Mouse (Mus musculus) 3134 (cell line): Measurements from ENCODE around the gene Plcg1.

Source experiments
- DNase-seq: peaks from one replicate; pipeline ENCODE4 v3.0.0-alpha.2; 2011; ENCODE audit warnings: low spot score; ENCODE audit not compliant: insufficient read length; ENCODE audit errors: extremely low read depth

Gene Plcg1

GRCm38 (mm10) chr2:160734331-160734730 lies 3.2 kb downstream of the Plcg1 start:
- no peak for DNase-seq

GRCm38 (mm10) chr2:160735706-160736310 lies 4.7 kb downstream of the Plcg1 start:
- no peak for DNase-seq

GRCm38 (mm10) chr2:160736466-160736865 lies 5.4 kb downstream of the Plcg1 start:
- no peak for DNase-seq

GRCm38 (mm10) chr2:160738354-160738753 lies 7.3 kb downstream of the Plcg1 start:
- DNase-seq = no peak

GRCm38 (mm10) chr2:160739647-160740356 lies 8.7 kb downstream of the Plcg1 start:
- no peak for DNase-seq

- DNase-seq = no peak
Observed at GRCm38 (mm10) chr2:160740521-160741156, 9.5 kb downstream of the Plcg1 start.

- DNase-seq = no peak
Observed at GRCm38 (mm10) chr2:160741580-160741979, 10.5 kb downstream of the Plcg1 start.

GRCm38 (mm10) chr2:160742161-160742609 lies 11.1 kb downstream of the Plcg1 start:
- no peak for DNase-seq

- DNase-seq = peak; percentile 25
Observed at GRCm38 (mm10) chr2:160744040-160744822, 13.1 kb downstream of the Plcg1 start.

GRCm38 (mm10) chr2:160744823-160745210 lies 13.7 kb downstream of the Plcg1 start:
- no peak for DNase-seq

GRCm38 (mm10) chr2:160745497-160745896 lies 14.4 kb downstream of the Plcg1 start:
- no peak for DNase-seq

GRCm38 (mm10) chr2:160746637-160747036 lies 15.5 kb downstream of the Plcg1 start:
- no peak for DNase-seq

- DNase-seq = no peak
Observed at GRCm38 (mm10) chr2:160747075-160747474, 16.0 kb downstream of the Plcg1 start.

GRCm38 (mm10) chr2:160756583-160757203 lies 25.6 kb downstream of the Plcg1 start:
- DNase-seq = no peak

GRCm38 (mm10) chr2:160760433-160761184 lies 29.5 kb downstream of the Plcg1 start:
- DNase-seq = peak; percentile 25

GRCm38 (mm10) chr2:160763816-160764215 lies 32.7 kb downstream of the Plcg1 start:
- no peak for DNase-seq

GRCm38 (mm10) chr2:160764386-160764785 lies 33.3 kb downstream of the Plcg1 start:
- DNase-seq = no peak

GRCm38 (mm10) chr2:160765096-160765495 lies 34.0 kb downstream of the Plcg1 start:
- DNase-seq = no peak

GRCm38 (mm10) chr2:160766371-160766771 lies 35.3 kb downstream of the Plcg1 start:
- no peak for DNase-seq

- DNase-seq = no peak
Observed at GRCm38 (mm10) chr2:160767201-160767600, 36.1 kb downstream of the Plcg1 start.
